Mouse (Mus musculus) left cerebral cortex, adult 9 months (tissue): Measurements from ENCODE around the gene Gm5798.
"Not testable (repeated sequence)": the region's sequence is repeated elsewhere in the genome, so short reads cannot be mapped to it uniquely, and the experiment has no call there.

Source experiments
- DNase-seq, 2 experiments: peaks; one replicate each; pipeline ENCODE4 v3.0.0; 2022; ENCODE audit warnings: low spot score in 2 of 2

Gm5798 gene

DNA sequence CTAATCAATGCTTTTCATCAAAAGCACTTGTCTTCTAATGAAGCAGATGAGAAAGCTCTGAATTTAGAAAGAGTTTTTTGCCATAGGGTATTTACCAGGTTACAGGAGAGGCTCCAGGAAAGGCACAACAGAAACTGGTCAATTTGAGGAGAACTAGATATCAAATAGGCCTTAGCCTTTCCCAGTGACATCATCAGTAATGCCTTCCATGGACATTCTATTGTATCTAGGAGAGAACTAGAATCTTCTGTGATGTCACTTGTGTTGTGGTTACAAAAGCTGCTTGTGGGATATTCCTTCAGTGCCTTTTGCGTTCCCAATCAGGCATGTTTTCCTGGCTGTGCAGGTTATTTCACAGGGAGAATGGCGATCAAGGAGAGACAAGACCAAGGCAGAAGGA lies at the start of gene Gm5798:
TSS of gene Gm5798 (plus strand) at position 301 of the 400 bp plus-strand sequence.
- DNase-seq = not testable (repeated sequence)

DNA sequence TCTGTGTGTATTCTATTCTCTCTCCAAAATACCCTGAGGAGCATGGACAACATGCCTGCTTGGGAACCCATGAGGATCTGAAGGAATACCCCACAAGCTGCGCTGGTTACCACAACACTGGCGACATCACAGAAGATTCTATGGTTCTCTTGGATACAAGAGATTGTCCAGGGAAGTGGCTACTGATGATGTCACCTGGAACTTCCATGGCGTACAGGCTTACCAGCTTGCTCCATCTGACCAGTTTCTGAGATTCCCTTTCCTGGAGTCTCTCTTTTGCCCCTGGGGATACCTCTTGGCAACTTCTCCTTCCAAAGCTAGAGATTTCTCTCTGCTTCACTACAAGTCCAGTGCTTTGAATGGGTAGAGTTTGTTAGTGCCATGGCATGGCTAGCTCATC lies 37.9 kb downstream of the Gm5798 start, which contains the start of gene Gm7945:
TSS of gene Gm7945 (minus strand) at position 101 of the 400 bp plus-strand sequence.
- DNase-seq = not testable (repeated sequence)
